Mouse (Mus musculus) spleen, adult 2 months (tissue): Measurements from ENCODE around the gene Kank1. TPM values are rescaled to one million over a fixed set of nuclear protein-coding genes. Genes with fewer than 3 reads are reported as not detected.

Experiments
- DNase-seq, 2 experiments: peaks; one replicate each; pipeline versions ENCODE4 v3.0.0 to v3.0.0-alpha.2; 2012 to 2021; ENCODE audit warnings: low spot score in 2 of 2, low read depth in 1 of 2
- H3K27ac ChIP-seq: fragments of 200-500 bp; 2 replicates; pipeline ENCODE4 v1.5.1; 2012; ENCODE audit warnings: low read length, inconsistent platforms; ENCODE audit not compliant: insufficient read depth
- H3K27me3 ChIP-seq: fragments of 200-500 bp; 2 replicates; pipeline ENCODE4 v1.6.1; 2012; ENCODE audit warnings: mild to moderate bottlenecking, moderate library complexity, low read length, inconsistent platforms; ENCODE audit not compliant: control insufficient read depth, insufficient read depth
- H3K36me3 ChIP-seq: fragments of 200-500 bp; 2 replicates; pipeline ENCODE4 v1.6.1; 2012; ENCODE audit warnings: mild to moderate bottlenecking, low read length, inconsistent platforms; ENCODE audit not compliant: control insufficient read depth, insufficient read depth
- H3K4me1 ChIP-seq: fragments of 200-500 bp; 2 replicates; pipeline ENCODE4 v1.6.1; 2011; ENCODE audit warnings: inconsistent platforms; ENCODE audit not compliant: control insufficient read depth, insufficient read depth, insufficient read length
- H3K4me3 ChIP-seq: fragments of 200-500 bp; 2 replicates; pipeline ENCODE4 v1.5.1; 2011; ENCODE audit warnings: mild to moderate bottlenecking, inconsistent platforms; ENCODE audit not compliant: insufficient read depth, insufficient read length; ENCODE audit errors: extremely low read depth
- CTCF ChIP-seq: fragments of 200-500 bp; IDR thresholded peaks from 2 replicates; pipeline ENCODE4 v1.5.1; 2011; ENCODE audit warnings: mild to moderate bottlenecking, inconsistent platforms; ENCODE audit not compliant: insufficient read depth, insufficient read length, insufficient replicate concordance; ENCODE audit errors: extremely low read depth
- POLR2A ChIP-seq: fragments of 200-500 bp; IDR thresholded peaks from 2 replicates; pipeline ENCODE4 v1.6.1; 2011; ENCODE audit warnings: low read depth, low read length, inconsistent platforms
- WGBS: fragments of 180-500 bp; shearing (Covaris S2); methylation state at CpG from one replicate; pipeline ENCODE4 v1.1.7; 2018; 5-methylcytosine and 5-hydroxymethylcytosine counted together
- polyA plus RNA-seq: library from polyadenylated mRNA; depleted of rRNA; stranded (reverse); fragments of >200 nt; gene quantifications from 2 replicates; pipeline ENCODE4 v1.2.3, GENCODE M21; 2012

The Kank1 gene
- polyA plus RNA-seq, 1 experiment: 4.9 TPM

- no peak overlapping the region for H3K27ac ChIP-seq
- no peaks in the 10 kb centered on the region for H3K4me1 ChIP-seq
- no peak for DNase-seq
- H3K27me3 ChIP-seq: peaks cover 2% of the 10 kb centered on the region; the same call in 1 of the 2 replicates
- no peak overlapping the region for H3K4me3 ChIP-seq
- TF ChIP-seq POLR2A (no peak), CTCF (no peak)
- WGBS: 88% methylated on average over 8 of the region's 8 CpGs
- H3K36me3 ChIP-seq: no peaks in the 10 kb centered on the region
Observed at GRCm38 (mm10) chr19:25401521-25401920, 164.7 kb downstream of the Kank1 start.

DNA sequence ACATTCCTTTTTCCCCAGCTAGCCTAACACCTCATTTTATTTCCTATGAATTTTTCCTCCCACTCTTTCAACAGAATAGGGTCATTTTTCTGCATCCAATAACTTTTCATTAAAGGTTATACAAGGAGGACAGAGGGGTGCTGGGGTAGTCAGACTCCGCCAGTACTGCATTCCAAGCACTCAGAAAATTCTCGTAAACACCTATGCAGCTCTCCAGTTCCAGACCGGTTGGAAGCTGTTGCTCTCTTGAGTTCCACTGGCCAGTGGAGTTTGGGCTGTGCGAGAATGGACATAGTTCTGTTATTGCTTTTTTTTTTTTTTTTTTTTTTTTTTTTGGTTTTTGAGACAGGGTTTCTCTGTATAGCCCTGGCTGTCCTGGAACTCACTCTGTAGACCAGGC is 167.4 kb downstream of the Kank1 start:
- WGBS: 91% methylated on average over 4 of the region's 4 CpGs
- Histone ChIP-seq H3K27ac (no peak overlapping the region), H3K27me3 (peaks cover 6% of the 10 kb centered on the region), H3K36me3 (no peaks in the 10 kb centered on the region), H3K4me3 (no peak overlapping the region), H3K4me1 (no peaks in the 10 kb centered on the region)
- no peak for DNase-seq
- no peak for TF ChIP-seq CTCF
- no peak for TF ChIP-seq POLR2A

DNA sequence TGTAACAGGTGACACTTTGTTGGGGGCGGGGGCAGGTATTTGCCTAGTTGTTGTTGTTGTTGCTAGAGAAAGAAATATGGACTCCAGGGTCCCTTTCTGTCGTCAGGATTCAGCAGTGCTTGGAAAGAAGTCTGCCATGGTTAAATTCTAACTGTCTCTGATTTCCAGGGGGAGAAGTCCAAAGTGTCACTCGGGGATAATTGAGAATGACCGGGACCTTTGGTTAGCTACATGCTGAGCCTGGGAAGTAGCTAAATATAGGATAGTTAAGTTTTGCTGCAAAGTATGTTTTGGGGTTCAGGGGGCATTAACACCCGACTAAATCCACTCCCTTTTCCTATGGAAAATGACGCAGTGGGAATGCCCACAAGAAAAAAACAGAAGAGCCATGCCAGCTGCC is 169.2 kb downstream of the Kank1 start:
- TF ChIP-seq POLR2A (no peak), CTCF (no peak)
- no peak for DNase-seq
- Histone ChIP-seq H3K4me3 (no peak overlapping the region), H3K4me1 (no peaks in the 10 kb centered on the region), H3K27me3 (peaks cover 6% of the 10 kb centered on the region), H3K27ac (no peak overlapping the region), H3K36me3 (no peaks in the 10 kb centered on the region)
- 61% methylated on average over 6 of the region's 6 CpGs for WGBS

DNA sequence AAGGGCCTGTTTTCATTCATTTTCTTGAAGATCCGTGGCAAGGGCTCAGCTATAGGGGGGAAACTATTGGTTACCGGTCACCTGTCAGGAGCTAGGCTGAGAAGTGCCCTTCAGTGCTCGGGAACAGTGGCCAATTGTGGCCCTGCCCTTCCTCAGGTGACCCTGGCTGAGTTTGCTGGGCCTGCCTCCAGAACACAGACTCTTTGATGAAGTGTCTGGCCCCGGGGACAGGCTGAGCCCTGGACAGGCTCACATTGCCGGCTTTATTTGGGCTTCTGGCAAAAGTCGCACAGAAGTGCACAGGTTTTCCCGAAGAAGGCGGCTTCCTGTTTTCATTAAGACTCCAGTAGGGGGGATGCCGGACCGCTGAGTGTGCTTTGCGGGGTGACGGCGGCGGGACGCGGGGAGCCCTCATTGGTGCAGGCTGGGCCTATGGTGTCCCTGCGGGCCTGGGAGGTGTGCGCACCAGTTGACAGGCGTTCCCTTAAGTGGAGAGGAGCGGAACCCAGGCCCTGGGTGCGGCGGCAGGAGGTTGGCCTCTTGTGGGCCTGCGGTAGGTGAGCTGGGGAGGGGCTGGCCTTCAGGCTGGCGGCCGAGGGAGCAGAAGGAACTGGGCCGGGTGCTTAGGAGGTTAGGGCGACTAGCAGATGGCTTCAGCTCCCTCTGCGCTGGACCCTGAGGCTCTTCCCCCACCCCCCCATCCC is 169.9 kb downstream of the Kank1 start:
- Histone ChIP-seq H3K4me3 (peak overlapping the region; percentile 16; the same call in 1 of the 2 replicates), H3K27ac (peak overlapping the region; percentile 35; the same call in 1 of the 2 replicates), H3K36me3 (no peaks in the 10 kb centered on the region), H3K4me1 (no peaks in the 10 kb centered on the region), H3K27me3 (peaks cover 6% of the 10 kb centered on the region)
- TF ChIP-seq CTCF (no peak), POLR2A (no peak)
- DNase-seq: no peak
- WGBS: 5% methylated on average over 28 of the region's 28 CpGs

GRCm38 (mm10) chr19:25407185-25407886 is 170.6 kb downstream of the Kank1 start:
- WGBS: 14% methylated on average over 10 of the region's 10 CpGs
- no peak for DNase-seq
- Histone ChIP-seq H3K36me3 (no peaks in the 10 kb centered on the region), H3K27ac (no peak overlapping the region), H3K27me3 (peaks cover 6% of the 10 kb centered on the region), H3K4me1 (no peaks in the 10 kb centered on the region), H3K4me3 (peak overlapping the region; percentile 16; the same call in 1 of the 2 replicates)
- TF ChIP-seq CTCF: no peak
- TF ChIP-seq POLR2A: no peak

DNA sequence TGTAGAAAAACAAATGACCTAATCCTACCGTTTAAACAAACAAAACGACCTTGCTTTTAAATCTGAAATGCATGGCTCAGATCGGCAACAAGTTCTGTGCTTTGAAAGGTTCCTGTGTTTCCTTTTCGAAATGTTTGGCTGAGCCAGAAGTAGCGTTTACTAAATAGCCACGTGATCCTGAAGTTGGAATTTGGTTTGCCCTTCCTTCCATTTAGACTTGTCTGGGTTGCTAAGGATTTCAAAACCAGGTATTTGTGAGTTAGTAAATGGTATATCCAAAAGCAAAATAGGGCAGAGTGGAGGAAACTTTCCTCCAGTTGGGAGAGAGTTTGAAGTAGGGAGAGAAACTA is 171.1 kb downstream of the Kank1 start:
- WGBS: 25% methylated on average over 6 of the region's 6 CpGs
- no peak overlapping the region for H3K27ac ChIP-seq
- DNase-seq: no peak
- no peaks in the 10 kb centered on the region for H3K36me3 ChIP-seq
- no peak for TF ChIP-seq CTCF
- no peak for TF ChIP-seq POLR2A
- H3K4me3 ChIP-seq: no peak overlapping the region
- no peaks in the 10 kb centered on the region for H3K4me1 ChIP-seq
- H3K27me3 ChIP-seq: peaks cover 6% of the 10 kb centered on the region

- no peak for DNase-seq
- Histone ChIP-seq H3K4me1 (no peaks in the 10 kb centered on the region), H3K27me3 (peaks cover 6% of the 10 kb centered on the region), H3K36me3 (no peaks in the 10 kb centered on the region), H3K4me3 (no peak overlapping the region), H3K27ac (no peak overlapping the region)
- WGBS: 81% methylated on average over 9 of the region's 9 CpGs
- TF ChIP-seq POLR2A (no peak), CTCF (no peak)
Observed at GRCm38 (mm10) chr19:25409239-25409638, 172.5 kb downstream of the Kank1 start.
